Mouse (Mus musculus) midbrain, embryonic 16.5 days (tissue): ENCODE data around the gene Ano5. TPM values are rescaled to one million over a fixed set of nuclear protein-coding genes. Genes with fewer than 3 reads are reported as not detected.

Experiments
- ATAC-seq: fragments of 200-750 bp; cut with Nextera tagmentation; 2 replicates; pipeline ENCODE4 v1.8.0; 2017; ENCODE audit warnings: moderate TSS enrichment
- H3K27ac ChIP-seq: fragments of 300-500 bp; sonication (generic); 2 replicates; pipeline ENCODE4 v1.5.1; 2014; ENCODE audit warnings: mild to moderate bottlenecking, low read length, mixed read lengths
- H3K27me3 ChIP-seq: fragments of 300-500 bp; sonication (generic); 2 replicates; pipeline ENCODE4 v1.6.1; 2014; ENCODE audit warnings: low read depth, low read length, mixed read lengths; ENCODE audit not compliant: control insufficient read depth, insufficient read depth
- H3K36me3 ChIP-seq: fragments of 300-500 bp; sonication (generic); 2 replicates; pipeline ENCODE4 v1.6.1; 2014; ENCODE audit warnings: mild to moderate bottlenecking, low read length, moderate library complexity, mixed read lengths; ENCODE audit not compliant: control insufficient read depth, insufficient read depth
- H3K4me1 ChIP-seq: fragments of 300-500 bp; sonication (generic); 2 replicates; pipeline ENCODE4 v1.6.1; 2014; ENCODE audit warnings: mild to moderate bottlenecking, low read length, mixed read lengths; ENCODE audit not compliant: control insufficient read depth, insufficient read depth
- H3K4me2 ChIP-seq: fragments of 300-500 bp; sonication (generic); 2 replicates; pipeline ENCODE4 v1.6.1; 2014; ENCODE audit warnings: mild to moderate bottlenecking, low read length, mixed read lengths
- H3K4me3 ChIP-seq: fragments of 300-500 bp; sonication (generic); 2 replicates; pipeline ENCODE4 v1.5.1; 2014; ENCODE audit warnings: low read depth, mild to moderate bottlenecking, low read length, moderate library complexity, mixed read lengths
- H3K9ac ChIP-seq: fragments of 300-500 bp; sonication (generic); 2 replicates; pipeline ENCODE4 v1.6.1; 2014; ENCODE audit warnings: low read depth, low read length, mixed read lengths
- H3K9me3 ChIP-seq: fragments of 300-500 bp; sonication (generic); replicated peaks from 2 replicates; pipeline ENCODE4 v1.6.1; 2014; ENCODE audit warnings: mild to moderate bottlenecking, low read length, mixed read lengths; ENCODE audit not compliant: control insufficient read depth, poor library complexity, severe bottlenecking
- WGBS: fragments of 180-500 bp; shearing (Covaris S2); extraction: QIAGEN DNeasy Blood & Tissue Kit; methylation state at CpG from one replicate; pipeline ENCODE4 v1.1.7; 2014; 5-methylcytosine and 5-hydroxymethylcytosine counted together
- polyA plus RNA-seq: library from polyadenylated mRNA; unstranded; fragments of >200 nt; fragmentation: Nextera tagmentation; extraction: Ambion mirVana; gene quantifications from 2 replicates; pipeline ENCODE4 v1.2.1, GENCODE M21; 2015

Gene Ano5
- polyA plus RNA-seq, 1 experiment from 2014 or later = 1.7 TPM

- Histone ChIP-seq H3K27ac (peak overlapping the region; percentile 84), H3K9ac (peak overlapping the region; percentile 27), H3K36me3 (no peaks in the 10 kb centered on the region), H3K4me2 (peak overlapping the region; percentile 56), H3K27me3 (no peaks in the 10 kb centered on the region), H3K9me3 (no peaks in the 10 kb centered on the region), H3K4me1 (no peaks in the 10 kb centered on the region; the same call in 1 of the 2 replicates), H3K4me3 (peak overlapping the region; percentile 18)
- WGBS = 2% methylated on average over 7 of the region's 7 CpGs
- ATAC-seq = peak; percentile 61
These were observed 122.5 kb downstream of the Ano5 start for GRCm38 (mm10) chr7:51633230-51633844.

Other genes with a start within 250 kb of the Ano5 start
- gene Slc17a6, start 111.0 kb downstream of the Ano5 start, polyA plus RNA-seq = 130 and 142 TPM in 2 replicates